Comparison of ENCODE assay signal across 8 mouse cellular contexts in genomic region chr10:128588775-128589463, GRCm38 (mm10). TPM values are rescaled to one million over a fixed set of nuclear protein-coding genes. Genes with fewer than 3 reads are reported as not detected.
A peak's percentile ranks its signal among the peaks of the same experiment; 100 is the strongest.
DNase-seq lines count a peak whose midpoint lies in the region; ATAC-seq and TF ChIP-seq lines count a peak whose summit lies in the region.

No protein-coding gene starts in this region.

- H3K9me3 ChIP-seq in heart, postnatal 0 days (replicated peaks; ENCODE audit: control insufficient read depth, low read length): no peaks in the 10 kb centered on the region
- no peaks in the 10 kb centered on the region for H3K9me3 ChIP-seq in forebrain, embryonic 10.5 days
- H3K9me3 ChIP-seq in kidney, postnatal 0 days (replicated peaks; ENCODE audit: low read length): no peaks in the 10 kb centered on the region
- no peaks in the 10 kb centered on the region for H3K9me3 ChIP-seq in midbrain, embryonic 14.5 days (ENCODE audit: control insufficient read depth, low read length)

- TF ChIP-seq EP300 in heart, postnatal 0 days (IDR thresholded peaks at IDR 0.05; ENCODE audit: low read depth): no peak

- 7% methylated on average over 23 of the region's 23 CpGs for WGBS in heart, postnatal 0 days
- 3% methylated on average over 23 of the region's 23 CpGs for WGBS in forebrain, embryonic 10.5 days
- 3% methylated on average over 23 of the region's 23 CpGs for WGBS in kidney, postnatal 0 days
- WGBS in midbrain, embryonic 14.5 days: 4% methylated on average over 23 of the region's 23 CpGs

- ATAC-seq in heart, postnatal 0 days (ENCODE audit: insufficient read depth, low read depth): no peak
- 0 out of 2 replicates have a peak, but pooled peaks have one; percentile 9 for ATAC-seq in kidney, postnatal 0 days (replicated peaks; ENCODE audit: low FRiP score, low read depth)
- no peak for ATAC-seq in midbrain, embryonic 14.5 days (ENCODE audit: low FRiP score, low TSS enrichment)

- no peaks in the 10 kb centered on the region for H3K36me3 ChIP-seq in heart, postnatal 0 days (replicated peaks; ENCODE audit: control insufficient read depth, insufficient read depth, low read length)
- no peaks in the 10 kb centered on the region for H3K36me3 ChIP-seq in forebrain, embryonic 10.5 days (replicated peaks)
- no peaks in the 10 kb centered on the region for H3K36me3 ChIP-seq in kidney, postnatal 0 days (ENCODE audit: insufficient read depth, low read length)
- no peaks in the 10 kb centered on the region for H3K36me3 ChIP-seq in midbrain, embryonic 14.5 days (ENCODE audit: control insufficient read depth, insufficient read depth, low read length)

- no peak for DNase-seq in heart, postnatal 0 days (ENCODE audit: low spot score)
- DNase-seq in heart, postnatal 25 days (ENCODE audit: low spot score): no peak
- no peak for DNase-seq in forebrain, embryonic 10.5 days (ENCODE audit: extremely low spot score, low spot score)
- no peak for DNase-seq in kidney, postnatal 0 days (ENCODE audit: low spot score)
- no peak for DNase-seq in midbrain, embryonic 14.5 days
- no peak for DNase-seq in urinary bladder, adult 18-20 months (ENCODE audit: low spot score in 2 of 2)
- no peak for DNase-seq in cerebellum, adult 9-10 months
- DNase-seq in cerebellum, adult 11 months: no peak

- no peak for TF ChIP-seq CTCF in heart, postnatal 0 days (IDR thresholded peaks at IDR 0.05; ENCODE audit: low read depth)
- TF ChIP-seq CTCF in kidney, postnatal 0 days (IDR thresholded peaks at IDR 0.05; ENCODE audit: low read depth): no peak

- H3K4me1 ChIP-seq in heart, postnatal 0 days (ENCODE audit: control insufficient read depth, insufficient read depth): peaks cover 5% of the 10 kb centered on the region
- peaks cover 47% of the 10 kb centered on the region for H3K4me1 ChIP-seq in forebrain, embryonic 10.5 days
- H3K4me1 ChIP-seq in kidney, postnatal 0 days (replicated peaks; ENCODE audit: insufficient read depth, low read length): peaks cover 3% of the 10 kb centered on the region; the same call in 1 of the 2 replicates
- H3K4me1 ChIP-seq in midbrain, embryonic 14.5 days (ENCODE audit: control insufficient read depth, insufficient read depth, low read length): peaks cover 9% of the 10 kb centered on the region

- peaks cover 19% of the 10 kb centered on the region; the same call in 1 of the 2 replicates for H3K27me3 ChIP-seq in heart, postnatal 0 days (ENCODE audit: control insufficient read depth, insufficient read depth, low read length)
- H3K27me3 ChIP-seq in forebrain, embryonic 10.5 days (ENCODE audit: poor library complexity, severe bottlenecking): peaks cover 64% of the 10 kb centered on the region
- H3K27me3 ChIP-seq in kidney, postnatal 0 days (ENCODE audit: insufficient read depth, low read length): no peaks in the 10 kb centered on the region
- peaks cover 34% of the 10 kb centered on the region for H3K27me3 ChIP-seq in midbrain, embryonic 14.5 days (ENCODE audit: control insufficient read depth, insufficient read depth, low read length)

- peak overlapping the region; percentile 92 for H3K4me2 ChIP-seq in heart, postnatal 0 days (ENCODE audit: low read depth, low read length)
- peak overlapping the region; percentile 99 for H3K4me2 ChIP-seq in kidney, postnatal 0 days (ENCODE audit: low read length)
- H3K4me2 ChIP-seq in midbrain, embryonic 14.5 days (ENCODE audit: low read length): peak overlapping the region; percentile 97

- H3K9ac ChIP-seq in heart, postnatal 0 days (replicated peaks; ENCODE audit: low read depth, low read length): peak overlapping the region; percentile 43
- peak overlapping the region; percentile 65 for H3K9ac ChIP-seq in kidney, postnatal 0 days (ENCODE audit: low read depth, low read length)
- H3K9ac ChIP-seq in midbrain, embryonic 14.5 days (replicated peaks; ENCODE audit: low read length): peak overlapping the region; percentile 48; the same call in 1 of the 2 replicates

- intact Hi-C loops in heart, postnatal 25 days (cut with DNase I): no loop called here

- H3K4me3 ChIP-seq in heart, postnatal 0 days (ENCODE audit: low read depth, low read length): peak overlapping the region; percentile 79
- H3K4me3 ChIP-seq in forebrain, embryonic 10.5 days: peak overlapping the region; percentile 84
- H3K4me3 ChIP-seq in kidney, postnatal 0 days (replicated peaks; ENCODE audit: low read depth, low read length): peak overlapping the region; percentile 71
- peak overlapping the region; percentile 56 for H3K4me3 ChIP-seq in midbrain, embryonic 14.5 days (replicated peaks; ENCODE audit: low read depth, low read length)

- no peak overlapping the region for H3K27ac ChIP-seq in heart, postnatal 0 days (ENCODE audit: low read depth)
- peak overlapping the region; percentile 40; the same call in 1 of the 2 replicates for H3K27ac ChIP-seq in forebrain, embryonic 10.5 days
- peak overlapping the region; percentile 95 for H3K27ac ChIP-seq in kidney, postnatal 0 days
- H3K27ac ChIP-seq in midbrain, embryonic 14.5 days (replicated peaks; ENCODE audit: low read depth, low read length): no peak overlapping the region

RNA-seq across cellular contexts. Expression of gene Erbb3, which starts 0.5 kb away (rescaled TPM):
- 6.9 and 10.6 TPM in 2 replicates for total RNA-seq in heart, postnatal 0 days (2014; rRNA removed; ENCODE audit: low replicate concordance)
- polyA plus RNA-seq in heart, postnatal 0 days (2015; fragmentation: Nextera tagmentation; extraction: Ambion mirVana): 3.0 and 3.1 TPM in 2 replicates
- 1 to 10 TPM; 8.3 to 8.6 TPM for total RNA-seq in heart, postnatal 25 days (2021)
- 3.0 and 3.1 TPM in 2 replicates for polyA plus RNA-seq in forebrain, embryonic 10.5 days (2016; fragmentation: Nextera tagmentation; extraction: Ambion mirVana)
- 9.6 and 10.2 TPM in 2 replicates for polyA plus RNA-seq in kidney, postnatal 0 days (2015; fragmentation: Nextera tagmentation; extraction: Ambion mirVana)
- 0.26 and 0.47 TPM in 2 replicates for polyA plus RNA-seq in midbrain, embryonic 14.5 days (2014; fragmentation: Nextera tagmentation; extraction: Ambion mirVana)

RNA-seq across cellular contexts. Expression of gene Pa2g4, which starts 23.1 kb away (rescaled TPM):
- 50.2 and 58.2 TPM in 2 replicates for total RNA-seq in heart, postnatal 0 days (2014; rRNA removed; ENCODE audit: low replicate concordance)
- 72.4 and 74.3 TPM in 2 replicates for polyA plus RNA-seq in heart, postnatal 0 days (2015; fragmentation: Nextera tagmentation; extraction: Ambion mirVana)
- 10 to 100 TPM; 45.8 to 48.6 TPM for total RNA-seq in heart, postnatal 25 days (2021)
- 298 and 302 TPM in 2 replicates for polyA plus RNA-seq in forebrain, embryonic 10.5 days (2016; fragmentation: Nextera tagmentation; extraction: Ambion mirVana)
- polyA plus RNA-seq in kidney, postnatal 0 days (2015; fragmentation: Nextera tagmentation; extraction: Ambion mirVana): 124 and 132 TPM in 2 replicates
- 122 and 142 TPM in 2 replicates for polyA plus RNA-seq in midbrain, embryonic 14.5 days (2014; fragmentation: Nextera tagmentation; extraction: Ambion mirVana)

RNA-seq across cellular contexts. Expression of gene Rps26, which starts 37.6 kb away (rescaled TPM):
- 1,086 and 1,110 TPM in 2 replicates for total RNA-seq in heart, postnatal 0 days (2014; rRNA removed; ENCODE audit: low replicate concordance)
- polyA plus RNA-seq in heart, postnatal 0 days (2015; fragmentation: Nextera tagmentation; extraction: Ambion mirVana): 341 and 360 TPM in 2 replicates
- 100 to 1,000 TPM; 253 to 266 TPM for total RNA-seq in heart, postnatal 25 days (2021)
- 574 and 577 TPM in 2 replicates for polyA plus RNA-seq in forebrain, embryonic 10.5 days (2016; fragmentation: Nextera tagmentation; extraction: Ambion mirVana)
- 836 and 985 TPM in 2 replicates for polyA plus RNA-seq in kidney, postnatal 0 days (2015; fragmentation: Nextera tagmentation; extraction: Ambion mirVana)
- 529 and 586 TPM in 2 replicates for polyA plus RNA-seq in midbrain, embryonic 14.5 days (2014; fragmentation: Nextera tagmentation; extraction: Ambion mirVana)

RNA-seq across cellular contexts. Expression of gene Rpl41, which starts 39.8 kb away (rescaled TPM):
- total RNA-seq in heart, postnatal 0 days (2014; rRNA removed; ENCODE audit: low replicate concordance): 577 and 617 TPM in 2 replicates
- 2,108 and 2,189 TPM in 2 replicates for polyA plus RNA-seq in heart, postnatal 0 days (2015; fragmentation: Nextera tagmentation; extraction: Ambion mirVana)
- 1,000 to 10,000 TPM; 1,495 to 1,582 TPM for total RNA-seq in heart, postnatal 25 days (2021)
- 3,608 and 3,665 TPM in 2 replicates for polyA plus RNA-seq in forebrain, embryonic 10.5 days (2016; fragmentation: Nextera tagmentation; extraction: Ambion mirVana)
- polyA plus RNA-seq in kidney, postnatal 0 days (2015; fragmentation: Nextera tagmentation; extraction: Ambion mirVana): 3,897 and 4,536 TPM in 2 replicates
- 2,375 and 2,760 TPM in 2 replicates for polyA plus RNA-seq in midbrain, embryonic 14.5 days (2014; fragmentation: Nextera tagmentation; extraction: Ambion mirVana)

RNA-seq across cellular contexts. Expression of gene Zc3h10, which starts 41.3 kb away (rescaled TPM):
- total RNA-seq in heart, postnatal 0 days (2014; rRNA removed; ENCODE audit: low replicate concordance): 13.8 and 24.4 TPM in 2 replicates
- polyA plus RNA-seq in heart, postnatal 0 days (2015; fragmentation: Nextera tagmentation; extraction: Ambion mirVana): 6.1 and 8.1 TPM in 2 replicates
- total RNA-seq in heart, postnatal 25 days (2021): 1 to 10 TPM; 7.6 to 9.1 TPM
- polyA plus RNA-seq in forebrain, embryonic 10.5 days (2016; fragmentation: Nextera tagmentation; extraction: Ambion mirVana): 11.8 and 14.0 TPM in 2 replicates
- 13.7 and 16.9 TPM in 2 replicates for polyA plus RNA-seq in kidney, postnatal 0 days (2015; fragmentation: Nextera tagmentation; extraction: Ambion mirVana)
- polyA plus RNA-seq in midbrain, embryonic 14.5 days (2014; fragmentation: Nextera tagmentation; extraction: Ambion mirVana): 17.6 and 19.6 TPM in 2 replicates

Comparison
In these comparisons a context has a peak if more than half of its experiments do, and no peak if none do; other contexts are left out.
1. H3K27ac ChIP-seq: peak in forebrain, embryonic 10.5 days (single experiment) and kidney, postnatal 0 days (single experiment); none in heart, postnatal 0 days (single experiment) and midbrain, embryonic 14.5 days (single experiment).
2. Peak in every context shown above with its lines, with median percentiles within 50 percentile points of each other: H3K4me2 ChIP-seq, H3K4me3 ChIP-seq and H3K9ac ChIP-seq.